8 mouse cellular contexts compared by ENCODE assay signal in the genomic region with DNA sequence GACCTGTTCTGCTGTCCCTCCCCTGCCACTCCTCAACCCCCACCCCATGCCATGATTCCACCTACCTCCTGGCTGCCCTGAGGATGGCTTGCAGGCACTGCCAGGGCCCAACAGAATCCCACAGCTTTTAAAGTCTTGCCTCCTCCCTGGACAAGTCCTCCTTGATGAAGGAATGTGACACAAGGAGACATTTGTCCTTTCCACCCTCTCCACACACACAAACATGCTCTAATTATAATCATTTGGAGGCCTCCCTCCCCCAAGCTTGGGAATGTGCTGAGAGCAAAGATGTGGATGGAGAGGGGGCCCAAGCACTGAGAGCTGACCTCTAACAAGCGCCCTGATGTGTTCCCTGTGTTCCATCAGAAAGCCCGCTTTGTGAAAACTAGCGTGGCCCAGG. TPM values are rescaled to one million over a fixed set of nuclear protein-coding genes. Genes with fewer than 3 reads are reported as not detected.
DNase-seq lines count a peak whose midpoint lies in the region; ATAC-seq lines count a peak whose summit lies in the region.

A gene (minus strand): TSS at position 101 of the 400 bp plus-strand sequence.

- H3K4me3 ChIP-seq in forebrain, embryonic 10.5 days: peak within 1 kb of the TSS; percentile 48
- H3K4me3 ChIP-seq in forebrain, embryonic 11.5 days (ENCODE audit: low read depth, low read length): no peak within 1 kb of the TSS
- H3K4me3 ChIP-seq in liver, embryonic 13.5 days (replicated peaks): no peak within 1 kb of the TSS
- peak within 1 kb of the TSS; percentile 49 for H3K4me3 ChIP-seq in neural tube, embryonic 15.5 days (replicated peaks)

- H3K9ac ChIP-seq in forebrain, embryonic 11.5 days (ENCODE audit: low read length): no peak within 1 kb of the TSS
- no peak within 1 kb of the TSS for H3K9ac ChIP-seq in liver, embryonic 13.5 days
- no peak within 1 kb of the TSS for H3K9ac ChIP-seq in neural tube, embryonic 15.5 days (replicated peaks)

- H3K9me3 ChIP-seq in forebrain, embryonic 10.5 days: no peaks in the 10 kb centered on the region
- H3K9me3 ChIP-seq in forebrain, embryonic 11.5 days (ENCODE audit: control insufficient read depth, low read length): no peaks in the 10 kb centered on the region
- no peaks in the 10 kb centered on the region for H3K9me3 ChIP-seq in liver, embryonic 13.5 days (replicated peaks)
- no peaks in the 10 kb centered on the region for H3K9me3 ChIP-seq in neural tube, embryonic 15.5 days (replicated peaks)

- peaks cover 50% of the 10 kb centered on the region for H3K4me1 ChIP-seq in forebrain, embryonic 10.5 days
- H3K4me1 ChIP-seq in forebrain, embryonic 11.5 days (replicated peaks; ENCODE audit: control insufficient read depth, insufficient read depth, low read length): peaks cover 14% of the 10 kb centered on the region
- H3K4me1 ChIP-seq in liver, embryonic 13.5 days (replicated peaks): peaks cover 40% of the 10 kb centered on the region
- H3K4me1 ChIP-seq in neural tube, embryonic 15.5 days: peaks cover 48% of the 10 kb centered on the region

- intact Hi-C loops in left cerebral cortex, postnatal 10 days (cut with DNase I): no loop called here

- 34% methylated on average over 3 of the region's 3 CpGs for WGBS in forebrain, embryonic 10.5 days
- 40% methylated on average over 3 of the region's 3 CpGs for WGBS in forebrain, embryonic 11.5 days
- WGBS in liver, embryonic 13.5 days (ENCODE audit: insufficient replicate concordance): 63% methylated on average over 3 of the region's 3 CpGs
- WGBS in neural tube, embryonic 15.5 days: 50% methylated on average over 3 of the region's 3 CpGs

- no peak for DNase-seq in forebrain, embryonic 10.5 days (ENCODE audit: extremely low spot score, low spot score)
- DNase-seq in forebrain, embryonic 11.5 days (ENCODE audit: low spot score): no peak
- DNase-seq in liver, embryonic 13.5 days: no peak
- DNase-seq in liver: no peak
- DNase-seq in left cerebral cortex, postnatal 10 days (ENCODE audit: extremely low spot score in 1 of 2, low spot score in 2 of 2): no peak
- no peak for DNase-seq in thymus, postnatal 25 days
- no peak for DNase-seq in T-cell, adult 2 months (ENCODE audit: low spot score)

- ATAC-seq in forebrain, embryonic 11.5 days (replicated peaks; ENCODE audit: low FRiP score): no peak
- ATAC-seq in liver, embryonic 13.5 days (ENCODE audit: low read depth): no peak
- ATAC-seq in neural tube, embryonic 15.5 days (ENCODE audit: low FRiP score): no peak

- H3K27ac ChIP-seq in forebrain, embryonic 10.5 days: no peak within 1 kb of the TSS
- no peak within 1 kb of the TSS for H3K27ac ChIP-seq in forebrain, embryonic 11.5 days (ENCODE audit: low read depth, low read length)
- no peak within 1 kb of the TSS for H3K27ac ChIP-seq in liver, embryonic 13.5 days
- H3K27ac ChIP-seq in neural tube, embryonic 15.5 days (replicated peaks): no peak within 1 kb of the TSS

- no peak within 1 kb of the TSS for H3K4me2 ChIP-seq in forebrain, embryonic 11.5 days (ENCODE audit: low read depth, low read length, severe bottlenecking)
- H3K4me2 ChIP-seq in liver, embryonic 13.5 days: peak within 1 kb of the TSS; percentile 63; the same call in 1 of the 2 replicates
- H3K4me2 ChIP-seq in neural tube, embryonic 15.5 days: peak within 1 kb of the TSS; percentile 93

- H3K27me3 ChIP-seq in forebrain, embryonic 10.5 days (ENCODE audit: poor library complexity, severe bottlenecking): peaks cover 76% of the 10 kb centered on the region
- H3K27me3 ChIP-seq in forebrain, embryonic 11.5 days (ENCODE audit: control insufficient read depth, insufficient read depth, low read length): peaks cover 57% of the 10 kb centered on the region
- H3K27me3 ChIP-seq in liver, embryonic 13.5 days: peaks cover 62% of the 10 kb centered on the region
- peaks cover 61% of the 10 kb centered on the region for H3K27me3 ChIP-seq in neural tube, embryonic 15.5 days (replicated peaks)

- peaks cover 35% of the 10 kb centered on the region for H3K36me3 ChIP-seq in forebrain, embryonic 10.5 days (replicated peaks)
- peaks cover 5% of the 10 kb centered on the region; the same call in 1 of the 2 replicates for H3K36me3 ChIP-seq in forebrain, embryonic 11.5 days (ENCODE audit: control insufficient read depth, insufficient read depth, low read length)
- peaks cover 38% of the 10 kb centered on the region for H3K36me3 ChIP-seq in liver, embryonic 13.5 days
- peaks cover 23% of the 10 kb centered on the region for H3K36me3 ChIP-seq in neural tube, embryonic 15.5 days

RNA-seq across cellular contexts. Expression of the gene that starts here (rescaled TPM):
- polyA plus RNA-seq in forebrain, embryonic 10.5 days (2016; fragmentation: Nextera tagmentation; extraction: Ambion mirVana): 0.10 TPM in 1 of 2 replicates, not detected in the other
- not detected in 2 replicates for polyA plus RNA-seq in forebrain, embryonic 11.5 days (2014; fragmentation: Nextera tagmentation; extraction: Ambion mirVana)
- polyA plus RNA-seq in liver, embryonic 13.5 days (2015; fragmentation: Nextera tagmentation; extraction: Ambion mirVana): not detected in 2 replicates
- 100 to 1,000 TPM; 285 to 294 TPM for total RNA-seq in left cerebral cortex, postnatal 10 days (2021)
- 0.18 and 0.36 TPM in 2 replicates for polyA plus RNA-seq in neural tube, embryonic 15.5 days (2015; fragmentation: Nextera tagmentation; extraction: Ambion mirVana)

Comparison
In these comparisons a context has a peak if more than half of its experiments do, and no peak if none do; other contexts are left out.
1. H3K4me3 ChIP-seq: peak in forebrain, embryonic 10.5 days (single experiment) and neural tube, embryonic 15.5 days (single experiment); none in forebrain, embryonic 11.5 days (single experiment) and liver, embryonic 13.5 days (single experiment).